In the genomic region with DNA sequence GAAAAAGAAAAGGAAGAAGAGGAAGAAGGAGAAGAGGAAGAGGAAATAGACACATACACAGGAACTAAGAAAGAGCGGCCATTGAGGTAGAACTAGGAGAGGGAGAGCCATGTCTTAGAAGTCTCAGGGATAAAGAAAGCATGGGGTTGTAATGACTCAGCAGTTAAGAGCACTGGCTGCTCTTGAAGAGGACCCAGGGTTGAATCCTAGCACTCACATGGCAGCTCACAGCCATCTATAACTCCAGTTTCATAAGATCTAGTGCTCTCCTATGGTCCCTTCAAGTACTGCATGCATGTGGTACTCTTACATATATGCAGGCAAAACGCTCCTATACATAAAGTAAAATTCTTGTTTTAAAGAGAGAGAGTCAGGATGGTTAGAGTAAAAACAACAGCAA, we compare ENCODE assay signal across 26 mouse cellular contexts. TPM values are rescaled to one million over a fixed set of nuclear protein-coding genes. Genes with fewer than 3 reads are reported as not detected.
DNase-seq lines count a peak whose midpoint lies in the region; ATAC-seq and TF ChIP-seq lines count a peak whose summit lies in the region.
"Had no signal": no experiment of that assay in that cellular context is flagged by ENCODE, and none has a peak within 500 bp of the region (broad histone marks: within the 10 kb centered on the region; RNA-seq: fewer than 3 reads in every experiment).

No protein-coding gene starts in this region.

- no peaks in the 10 kb centered on the region for H3K4me1 ChIP-seq in heart, adult 2 months (ENCODE audit: control insufficient read depth, insufficient read depth, low read length)
- H3K4me1 ChIP-seq in midbrain, postnatal 0 days (ENCODE audit: insufficient read depth, low read length): no peaks in the 10 kb centered on the region; the same call in 1 of the 2 replicates
- peaks cover 23% of the 10 kb centered on the region for H3K4me1 ChIP-seq in midbrain, embryonic 10.5 days

- H3K79me2 ChIP-seq in heart, adult 2 months (replicated peaks; ENCODE audit: control insufficient read depth, insufficient read depth, low read length): no peaks in the 10 kb centered on the region

- H3K27ac ChIP-seq in heart, adult 2 months: no peak overlapping the region
- no peak overlapping the region for H3K27ac ChIP-seq in midbrain, postnatal 0 days (ENCODE audit: low read depth, low read length)
- no peak overlapping the region for H3K27ac ChIP-seq in midbrain, embryonic 10.5 days (replicated peaks)
- H3K27ac ChIP-seq: embryonic facial prominence, embryonic 13.5 days; forebrain, embryonic 15.5 days; limb, embryonic 12.5 days; liver, embryonic 12.5 days had no signal

- no peak overlapping the region for H3K4me3 ChIP-seq in heart, adult 2 months
- no peak overlapping the region for H3K4me3 ChIP-seq in midbrain, postnatal 0 days (ENCODE audit: low read depth, low read length)
- H3K4me3 ChIP-seq in midbrain, embryonic 10.5 days: no peak overlapping the region
- H3K4me3 ChIP-seq: embryonic facial prominence, embryonic 13.5 days; forebrain, embryonic 15.5 days had no signal

- TF ChIP-seq POLR2A in heart, adult 2 months (IDR thresholded peaks at IDR 0.05; ENCODE audit: insufficient read depth, low read depth, low read length): no peak

- TF ChIP-seq CTCF in heart, adult 2 months (IDR thresholded peaks at IDR 0.05): peak; percentile 33
- peak; percentile 12; the same call in 1 of the 2 replicates for TF ChIP-seq CTCF in midbrain, postnatal 0 days (IDR thresholded peaks at IDR 0.05)

- H3K4me2 ChIP-seq in midbrain, postnatal 0 days (ENCODE audit: low read depth, low read length, poor library complexity, severe bottlenecking): no peak overlapping the region
- H3K4me2 ChIP-seq: forebrain, embryonic 15.5 days had no signal

- no peaks in the 10 kb centered on the region for H3K27me3 ChIP-seq in heart, adult 2 months (ENCODE audit: control insufficient read depth, insufficient read depth, low read length)
- H3K27me3 ChIP-seq in midbrain, postnatal 0 days (ENCODE audit: insufficient read depth, low read length): no peaks in the 10 kb centered on the region
- H3K27me3 ChIP-seq in midbrain, embryonic 10.5 days (ENCODE audit: low read depth, poor library complexity, severe bottlenecking): 0 out of 2 replicates have a peak, but pooled peaks cover 4% of the 10 kb centered on the region
- H3K27me3 ChIP-seq: embryonic facial prominence, embryonic 13.5 days; forebrain, embryonic 15.5 days; hindbrain, embryonic 15.5 days; limb, embryonic 12.5 days; liver, embryonic 12.5 days; midbrain, embryonic 13.5 days; neural tube, embryonic 15.5 days had no signal

- no peaks in the 10 kb centered on the region for H3K9me3 ChIP-seq in midbrain, postnatal 0 days (ENCODE audit: low read length)
- H3K9me3 ChIP-seq in midbrain, embryonic 10.5 days (replicated peaks): peaks cover 1% of the 10 kb centered on the region; the same call in 1 of the 2 replicates
- H3K9me3 ChIP-seq: embryonic facial prominence, embryonic 13.5 days; forebrain, embryonic 15.5 days; hindbrain, embryonic 15.5 days; midbrain, embryonic 13.5 days had no signal

- 88% methylated on average over 2 of the region's 2 CpGs for WGBS in heart, adult 2 months
- WGBS in midbrain, postnatal 0 days: 91% methylated on average over 2 of the region's 2 CpGs
- 84% methylated on average over 2 of the region's 2 CpGs for WGBS in midbrain, embryonic 10.5 days

- no peak for TF ChIP-seq EP300 in heart, adult 2 months (IDR thresholded peaks at IDR 0.05; ENCODE audit: insufficient read depth, low read depth, low read length)

- H3K36me3 ChIP-seq in heart, adult 2 months (ENCODE audit: control insufficient read depth, insufficient read depth, low read length): no peaks in the 10 kb centered on the region
- H3K36me3 ChIP-seq in midbrain, postnatal 0 days (ENCODE audit: insufficient read depth, low read length): peaks cover 10% of the 10 kb centered on the region
- H3K36me3 ChIP-seq in midbrain, embryonic 10.5 days: peaks cover 16% of the 10 kb centered on the region

- ATAC-seq in midbrain, postnatal 0 days (ENCODE audit: low FRiP score): no peak
- ATAC-seq: forebrain, embryonic 15.5 days; liver, embryonic 12.5 days; midbrain, embryonic 13.5 days had no signal

- no peak for DNase-seq in heart, adult 2 months
- no peak for DNase-seq in heart, adult 11 months
- no peak for DNase-seq in midbrain, postnatal 0 days (ENCODE audit: low spot score)
- DNase-seq in midbrain, embryonic 10.5 days (ENCODE audit: low spot score): no peak
- peak; percentile 59 for DNase-seq in MEL-GATA-1-ER (ENCODE audit: extremely low read depth, low read depth)
- peak; percentile 40 for DNase-seq in thymus, postnatal 14 days
- DNase-seq in urinary bladder, postnatal 10 days (ENCODE audit: low spot score): no peak
- no peak for DNase-seq in embryo, embryonic 9.5 days (ENCODE audit: extremely low spot score)
- DNase-seq: adrenal gland, adult 8-10 months; cerebellum, adult 9-11 months; heart, adult 18-20 months; heart, postnatal 36 days; kidney, adult 8-10 months; kidney, postnatal 25 days; lung, adult 2 months; lung, postnatal 4 days; right cerebral cortex, postnatal 14 days; spleen, adult 18-20 months had no signal

- H3K9ac ChIP-seq in heart, adult 2 months (ENCODE audit: low read depth, low read length): no peak overlapping the region
- H3K9ac ChIP-seq in midbrain, postnatal 0 days (replicated peaks; ENCODE audit: low read length, poor library complexity, severe bottlenecking): no peak overlapping the region
- H3K9ac ChIP-seq: embryonic facial prominence, embryonic 13.5 days; limb, embryonic 12.5 days had no signal

- intact Hi-C loops in heart, adult 2 months (cut with DNase I): loop anchor here (2.0 to 10.0 kb wide), 4 partner anchors 61 to 431 kb away; a partner anchor contains a TSS

RNA-seq across cellular contexts. Expression of a gene that starts 1.4 kb away (rescaled TPM):
- total RNA-seq in heart, adult 2 months (2021): 10 to 100 TPM; 22.3 to 24.0 TPM
- 13.9 and 14.8 TPM in 2 replicates for polyA plus RNA-seq in heart, adult 2 months (2012; rRNA removed)
- total RNA-seq in midbrain, postnatal 0 days (2014; rRNA removed): 18.4 and 23.3 TPM in 2 replicates
- 54.3 and 54.6 TPM in 2 replicates for polyA plus RNA-seq in midbrain, postnatal 0 days (2015; fragmentation: Nextera tagmentation; extraction: Ambion mirVana)
- 56.1 and 62.9 TPM in 2 replicates for polyA plus RNA-seq in midbrain, embryonic 10.5 days (2016; fragmentation: Nextera tagmentation; extraction: Ambion mirVana)

RNA-seq across cellular contexts. Expression of a gene that starts 27.7 kb away (rescaled TPM):
- total RNA-seq in heart, adult 2 months (2021): 10 to 100 TPM; 66.6 to 67.4 TPM
- 21.7 and 25.2 TPM in 2 replicates for polyA plus RNA-seq in heart, adult 2 months (2012; rRNA removed)
- total RNA-seq in midbrain, postnatal 0 days (2014; rRNA removed): 183 and 185 TPM in 2 replicates
- polyA plus RNA-seq in midbrain, postnatal 0 days (2015; fragmentation: Nextera tagmentation; extraction: Ambion mirVana): 51.4 and 62.5 TPM in 2 replicates
- polyA plus RNA-seq in midbrain, embryonic 10.5 days (2016; fragmentation: Nextera tagmentation; extraction: Ambion mirVana): 48.9 and 56.6 TPM in 2 replicates

RNA-seq across cellular contexts. Expression of a gene that starts 42.6 kb away (rescaled TPM):
- total RNA-seq in heart, adult 2 months (2021): 1 to 10 TPM; 2.1 to 2.7 TPM
- 4.3 and 6.7 TPM in 2 replicates for polyA plus RNA-seq in heart, adult 2 months (2012; rRNA removed)
- total RNA-seq in midbrain, postnatal 0 days (2014; rRNA removed): 11.0 and 13.4 TPM in 2 replicates
- polyA plus RNA-seq in midbrain, postnatal 0 days (2015; fragmentation: Nextera tagmentation; extraction: Ambion mirVana): 9.8 and 11.2 TPM in 2 replicates
- 2.1 and 2.9 TPM in 2 replicates for polyA plus RNA-seq in midbrain, embryonic 10.5 days (2016; fragmentation: Nextera tagmentation; extraction: Ambion mirVana)
- polyA plus RNA-seq: G1E had no signal

RNA-seq across cellular contexts. Expression of a gene that starts 59.4 kb away (rescaled TPM):
- total RNA-seq in heart, adult 2 months (2021): 10 to 100 TPM; 48.8 to 49.2 TPM
- polyA plus RNA-seq in heart, adult 2 months (2012; rRNA removed): 49.4 and 67.0 TPM in 2 replicates
- 206 and 222 TPM in 2 replicates for total RNA-seq in midbrain, postnatal 0 days (2014; rRNA removed)
- 102 and 109 TPM in 2 replicates for polyA plus RNA-seq in midbrain, postnatal 0 days (2015; fragmentation: Nextera tagmentation; extraction: Ambion mirVana)
- 128 and 134 TPM in 2 replicates for polyA plus RNA-seq in midbrain, embryonic 10.5 days (2016; fragmentation: Nextera tagmentation; extraction: Ambion mirVana)

Comparison
In these comparisons a context has a peak if more than half of its experiments do, and no peak if none do; other contexts are left out.
1. DNase-seq: peak in MEL-GATA-1-ER (single experiment) and thymus, postnatal 14 days (single experiment); none in heart, adult 2 months (0 of 2), heart, adult 11 months (single experiment), midbrain, postnatal 0 days (single experiment), midbrain, embryonic 10.5 days (single experiment), urinary bladder, postnatal 10 days (single experiment) and embryo, embryonic 9.5 days (single experiment).